Mouse (Mus musculus) embryo, embryonic 10.5 days (tissue): ENCODE measurements around the gene Pqlc3.
A peak's percentile ranks its signal among the peaks of the same experiment; 100 is the strongest.

ENCODE experiments used
- DNase-seq: peaks from one replicate; pipeline ENCODE4 v3.0.0-alpha.2; 2015; ENCODE audit warnings: low spot score

Pqlc3 gene

GRCm38 (mm10) chr12:17001211-17001610 is 1.0 kb upstream of the Pqlc3 start:
- DNase-seq = no peak

- no peak for DNase-seq
These were observed 420 bp upstream of the Pqlc3 start for GRCm38 (mm10) chr12:17000628-17001027.

DNA sequence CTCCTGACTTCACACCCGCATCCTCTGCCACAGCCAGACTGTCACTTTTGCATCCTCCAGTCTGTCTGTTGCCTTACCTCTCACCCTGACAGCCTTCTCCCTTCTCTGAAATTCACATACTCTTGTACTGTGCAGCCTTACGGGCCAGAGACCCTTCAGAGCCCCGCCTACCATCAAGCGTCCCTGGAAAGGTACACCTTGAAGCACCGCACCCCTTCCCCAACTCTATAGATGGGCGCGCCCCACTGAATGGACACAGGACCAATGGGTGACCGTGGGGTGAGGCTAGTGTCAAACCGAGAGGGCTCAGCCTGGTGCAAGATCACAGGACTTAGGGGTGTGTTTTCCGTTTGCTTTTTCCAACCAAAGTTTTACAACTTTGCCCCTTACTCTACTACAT is 1.1 kb downstream of the Pqlc3 start:
- peak; percentile 14 for DNase-seq

GRCm38 (mm10) chr12:16996886-16997462 is 3.2 kb downstream of the Pqlc3 start:
- DNase-seq = no peak

GRCm38 (mm10) chr12:16996281-16996680 is 3.9 kb downstream of the Pqlc3 start:
- no peak for DNase-seq

DNA sequence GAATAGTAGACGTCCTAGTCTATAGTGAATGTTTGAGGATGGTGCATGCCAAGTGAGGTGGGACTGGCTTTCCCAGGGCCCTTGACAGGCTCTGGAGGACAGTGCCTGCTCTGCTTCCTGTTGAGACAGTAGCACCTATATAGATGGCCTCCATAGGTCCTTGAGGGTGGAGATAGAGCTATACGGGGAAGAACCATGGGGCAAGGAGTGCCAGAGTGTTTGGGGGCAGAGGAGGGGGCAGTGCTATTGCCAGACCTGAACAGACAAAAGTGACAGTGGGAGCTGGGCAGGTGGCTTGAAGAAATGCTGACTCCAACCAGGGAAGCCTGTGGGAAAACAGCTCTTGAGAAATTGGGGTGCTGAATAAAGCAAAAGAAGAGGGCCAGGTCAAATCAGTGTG is 5.9 kb downstream of the Pqlc3 start:
- no peak for DNase-seq

DNA sequence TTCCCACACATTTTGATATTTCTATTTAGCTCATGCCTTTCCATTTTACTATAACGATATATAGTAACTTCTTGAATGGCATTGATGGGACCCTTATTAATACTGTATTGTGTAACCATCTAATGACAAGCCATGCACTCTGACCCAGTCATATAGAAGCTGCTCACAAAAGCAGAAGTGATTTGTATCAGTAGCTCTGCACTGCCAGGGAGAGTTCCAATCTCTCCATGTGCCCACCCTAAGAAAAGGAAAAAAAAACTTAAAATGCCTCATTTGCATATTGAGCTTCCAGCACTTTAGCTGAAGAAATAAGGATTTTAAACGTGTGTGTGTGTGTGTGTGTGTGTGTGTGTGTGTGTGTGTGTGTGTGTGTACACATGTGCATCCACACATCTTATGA is 7.9 kb downstream of the Pqlc3 start:
- no peak for DNase-seq

GRCm38 (mm10) chr12:16991376-16991775 is 8.8 kb downstream of the Pqlc3 start:
- no peak for DNase-seq

- no peak for DNase-seq
These were observed 14.4 kb downstream of the Pqlc3 start for GRCm38 (mm10) chr12:16985778-16986177.

DNA sequence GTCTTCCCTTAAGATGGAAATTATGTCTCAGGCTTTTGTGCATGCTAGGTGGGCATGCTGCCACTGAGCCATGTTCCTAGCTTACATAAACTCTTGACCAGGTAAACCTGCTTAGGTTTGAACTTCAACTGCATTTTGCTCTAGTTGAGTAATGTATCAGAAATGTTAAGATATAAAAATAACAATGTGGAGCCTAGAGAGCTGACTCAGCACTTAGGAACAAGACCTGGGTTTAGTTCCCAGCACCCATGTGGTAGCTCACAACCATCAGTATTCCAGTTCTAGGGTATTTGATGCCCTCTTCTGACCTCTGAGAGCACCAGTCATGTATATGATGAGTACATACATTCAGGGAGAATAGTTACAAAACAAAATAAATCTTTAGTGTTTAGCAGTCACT is 23.1 kb downstream of the Pqlc3 start:
- no peak for DNase-seq

GRCm38 (mm10) chr12:16966811-16967210 is 33.4 kb downstream of the Pqlc3 start:
- no peak for DNase-seq

DNA sequence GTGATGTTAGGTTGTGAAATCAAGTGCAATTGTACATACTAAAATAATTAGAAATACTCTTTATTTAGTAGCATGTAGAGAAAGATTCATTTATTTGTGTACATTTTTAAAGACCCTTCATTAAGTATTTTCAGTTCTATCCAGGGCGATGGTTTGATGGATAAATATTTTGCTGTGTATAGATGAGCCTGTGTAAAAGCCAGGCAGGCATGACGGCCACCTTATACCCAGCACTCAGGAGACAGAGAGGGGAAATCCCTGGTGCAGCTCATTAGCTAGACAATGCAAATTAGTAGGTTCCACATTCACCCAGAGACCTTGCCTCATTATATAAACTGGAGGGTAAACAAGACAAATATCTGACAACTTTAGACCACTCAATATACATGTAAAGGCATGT is 36.9 kb downstream of the Pqlc3 start:
- DNase-seq = no peak

- peak; percentile 46 for DNase-seq
These were observed 41.4 kb downstream of the Pqlc3 start for GRCm38 (mm10) chr12:16958851-16959250.

GRCm38 (mm10) chr12:16948239-16948638 is 52.0 kb downstream of the Pqlc3 start:
- DNase-seq = no peak

GRCm38 (mm10) chr12:16941976-16942375 is 58.2 kb downstream of the Pqlc3 start:
- DNase-seq = no peak
